Mouse (Mus musculus) forebrain, postnatal 0 days (tissue): ENCODE data around the gene Bcl7a. TPM values are rescaled to one million over a fixed set of nuclear protein-coding genes. Genes with fewer than 3 reads are reported as not detected.

Experiments used
- ATAC-seq: fragments of 200-750 bp; cut with Nextera tagmentation; 2 replicates; pipeline ENCODE4 v1.8.0; 2017; ENCODE audit warnings: mild to moderate bottlenecking, moderate library complexity
- DNase-seq: peaks from one replicate; pipeline ENCODE4 v3.0.0-alpha.2; 2015
- H3K27ac ChIP-seq: fragments of 300-500 bp; sonication (generic); 2 replicates; pipeline ENCODE4 v1.5.1; 2014; ENCODE audit warnings: low read depth, mild to moderate bottlenecking, antibody characterized with exemption, low read length, moderate library complexity, mixed read lengths
- H3K27me3 ChIP-seq: fragments of 300-500 bp; sonication (generic); 2 replicates; pipeline ENCODE4 v1.6.1; 2014; ENCODE audit warnings: mild to moderate bottlenecking, low read length, mixed read lengths; ENCODE audit not compliant: insufficient read depth
- H3K36me3 ChIP-seq: fragments of 300-500 bp; sonication (generic); 2 replicates; pipeline ENCODE4 v1.6.1; 2014; ENCODE audit warnings: mild to moderate bottlenecking, moderate library complexity; ENCODE audit not compliant: insufficient read depth
- H3K4me1 ChIP-seq: fragments of 300-500 bp; sonication (generic); 2 replicates; pipeline ENCODE4 v1.6.1; 2014; ENCODE audit warnings: antibody characterized with exemption; ENCODE audit not compliant: insufficient read depth
- H3K4me2 ChIP-seq: fragments of 300-500 bp; sonication (generic); 2 replicates; pipeline ENCODE4 v1.6.1; 2014; ENCODE audit warnings: low read depth, mild to moderate bottlenecking, moderate library complexity
- H3K4me3 ChIP-seq: fragments of 300-500 bp; sonication (generic); 2 replicates; pipeline ENCODE4 v1.5.1; 2014; ENCODE audit warnings: low read depth, low read length, mixed read lengths
- H3K9ac ChIP-seq: fragments of 300-500 bp; sonication (generic); 2 replicates; pipeline ENCODE4 v1.6.1; 2014; ENCODE audit warnings: mild to moderate bottlenecking
- H3K9me3 ChIP-seq: fragments of 300-500 bp; sonication (generic); 2 replicates; pipeline ENCODE4 v1.6.1; 2016; ENCODE audit warnings: low read length
- CTCF ChIP-seq: sonication (generic); IDR thresholded peaks from 2 replicates; pipeline ENCODE4 v1.5.1; 2016; ENCODE audit warnings: antibody characterized with exemption, control low read depth, low read depth
- WGBS: fragments of 180-500 bp; shearing (Covaris S2); extraction: QIAGEN DNeasy Blood & Tissue Kit; methylation state at CpG from one replicate; pipeline ENCODE4 v1.1.7; 2014; 5-methylcytosine and 5-hydroxymethylcytosine counted together
- polyA plus RNA-seq: library from polyadenylated mRNA; unstranded; fragments of >200 nt; fragmentation: Nextera tagmentation; extraction: Ambion mirVana; gene quantifications from 2 replicates; pipeline ENCODE4 v1.2.1, GENCODE M21; 2015
- total RNA-seq: library from RNA; depleted of rRNA; stranded (reverse); fragments of >200 nt; gene quantifications from 2 replicates; pipeline ENCODE4 v1.2.3, GENCODE M21; 2014; rRNA removed

Bcl7a gene
- total and polyA plus RNA-seq, 2 experiments from 2014 or later = 38.3 to 56.0 TPM

DNA sequence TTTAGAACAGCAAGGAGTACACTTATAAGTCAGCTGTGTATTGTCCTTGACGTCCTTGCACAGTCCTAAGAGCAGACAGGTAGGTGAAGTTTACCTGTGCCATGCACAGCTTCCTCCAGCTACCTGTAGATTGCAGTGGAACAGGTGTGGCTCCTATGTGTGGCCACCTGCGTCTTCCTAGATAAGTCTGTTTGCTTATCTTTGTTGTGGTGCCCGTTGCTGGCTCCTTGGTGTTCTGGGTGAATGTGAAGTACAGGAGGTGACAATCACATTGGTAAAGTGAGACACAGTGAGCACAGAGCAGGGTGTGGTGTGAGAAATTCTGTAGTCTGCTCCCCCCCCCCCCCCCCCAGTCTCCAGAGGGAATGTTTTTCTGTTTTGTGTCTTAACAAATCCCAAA lies 72.5 kb downstream of the Bcl7a start:
- TF ChIP-seq CTCF = no peak
- 86% methylated on average over 3 of the region's 3 CpGs for WGBS

DNA sequence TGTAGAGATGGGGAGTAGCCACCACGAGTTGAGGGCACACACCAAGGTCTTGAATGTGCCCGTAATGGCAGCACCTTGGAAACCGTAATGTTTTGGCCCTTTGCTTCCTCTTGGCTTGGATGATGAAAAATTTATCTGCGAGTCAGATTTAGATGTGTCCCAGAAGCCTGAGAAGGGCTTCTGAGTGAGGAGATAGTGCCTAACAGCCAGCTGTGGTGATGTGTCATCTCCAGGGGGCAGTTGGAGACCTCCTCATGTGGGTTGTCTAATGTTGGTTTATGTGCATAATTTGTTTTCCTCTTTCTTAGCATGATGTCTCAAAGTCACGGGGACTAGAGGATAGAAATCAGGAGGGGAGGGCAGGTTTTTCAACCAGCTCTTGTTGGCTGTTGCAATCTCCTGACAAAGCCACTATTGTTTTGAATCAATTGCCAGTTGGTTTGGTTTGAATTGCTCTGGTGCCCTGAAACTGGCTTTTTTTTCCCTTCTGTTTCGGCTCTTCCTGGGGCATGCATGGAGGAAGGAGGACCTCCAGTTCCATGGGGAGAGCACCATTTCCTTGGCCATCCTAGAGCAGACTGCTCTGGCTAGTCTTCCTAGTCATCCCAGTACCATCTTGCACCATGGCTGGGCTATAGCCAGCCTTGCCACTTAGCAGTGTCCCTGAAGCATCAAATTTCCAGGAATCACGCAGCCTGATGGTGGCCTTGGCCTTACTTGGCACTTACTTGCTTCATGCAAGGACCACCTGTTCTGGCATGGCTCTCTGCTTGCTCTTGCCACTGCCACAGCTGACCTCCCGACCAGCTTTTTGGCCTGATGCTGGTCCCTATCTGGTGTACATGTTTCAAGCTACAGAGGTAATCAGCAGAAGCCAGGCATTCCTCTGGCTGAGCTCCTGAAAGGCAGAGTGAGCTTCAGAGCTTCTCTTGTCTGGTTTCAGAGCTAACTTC lies 73.2 kb downstream of the Bcl7a start:
- no peak for ATAC-seq
- Histone ChIP-seq H3K4me2 (no peak overlapping the region), H3K27ac (no peak overlapping the region), H3K9ac (no peak overlapping the region), H3K27me3 (no peaks in the 10 kb centered on the region), H3K4me3 (no peak overlapping the region), H3K36me3 (no peaks in the 10 kb centered on the region), H3K9me3 (no peaks in the 10 kb centered on the region), H3K4me1 (no peaks in the 10 kb centered on the region)
- no peak for DNase-seq
- no peak for TF ChIP-seq CTCF
- WGBS = 64% methylated on average over 8 of the region's 8 CpGs

More for the DNA sequence above, 72.5 kb downstream of the Bcl7a start:
- H3K4me3 ChIP-seq = no peak overlapping the region
- DNase-seq (no peak), ATAC-seq (no peak)
- H3K9ac ChIP-seq = no peak overlapping the region
- H3K4me1 ChIP-seq = no peaks in the 10 kb centered on the region
- no peak overlapping the region for H3K27ac ChIP-seq
- H3K36me3 ChIP-seq = no peaks in the 10 kb centered on the region
- no peaks in the 10 kb centered on the region for H3K27me3 ChIP-seq
- no peaks in the 10 kb centered on the region for H3K9me3 ChIP-seq
- no peak overlapping the region for H3K4me2 ChIP-seq

DNA sequence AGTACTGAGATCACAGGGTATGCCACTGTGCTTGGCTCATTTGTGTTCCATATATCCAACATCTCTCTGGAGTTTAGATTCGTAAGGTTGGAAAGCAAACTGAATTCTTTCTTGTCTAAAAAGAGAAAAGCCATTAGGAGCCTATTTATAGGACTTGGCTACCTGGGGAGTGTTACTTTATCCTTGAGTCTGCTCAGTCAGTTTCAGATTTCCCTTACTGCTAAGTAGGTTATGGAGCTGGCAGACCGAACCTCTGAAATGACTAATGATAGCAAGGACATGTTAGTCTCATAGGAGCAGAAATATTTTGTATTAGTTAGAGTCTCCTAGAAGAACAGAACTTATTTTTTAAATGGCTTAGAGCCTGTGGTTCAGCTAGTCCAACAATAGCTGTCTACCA lies 80.3 kb downstream of the Bcl7a start:
- Histone ChIP-seq H3K4me2 (no peak overlapping the region), H3K9me3 (no peaks in the 10 kb centered on the region), H3K9ac (no peak overlapping the region), H3K27ac (no peak overlapping the region), H3K4me1 (no peaks in the 10 kb centered on the region), H3K36me3 (no peaks in the 10 kb centered on the region), H3K4me3 (no peak overlapping the region), H3K27me3 (no peaks in the 10 kb centered on the region)
- DNase-seq (no peak), ATAC-seq (no peak)
- WGBS = 61% methylated on average over 2 of the region's 2 CpGs
- TF ChIP-seq CTCF = no peak

Other genes with a start within 250 kb of the Bcl7a start
- gene Rhof, start 211.1 kb upstream of the Bcl7a start, total RNA-seq = 25.3 and 27.0 TPM in 2 replicates
- 36.9 and 38.7 TPM in 2 replicates for gene Rhof, start 211.1 kb upstream of the Bcl7a start, polyA plus RNA-seq
- 3.9 and 5.6 TPM in 2 replicates for gene Setd1b, start 201.6 kb upstream of the Bcl7a start, total RNA-seq
- gene Setd1b, start 201.6 kb upstream of the Bcl7a start, polyA plus RNA-seq = 5.1 and 7.6 TPM in 2 replicates
- 37.4 and 39.5 TPM in 2 replicates for gene Psmd9, start 174.4 kb upstream of the Bcl7a start, total RNA-seq
- 72.3 and 79.4 TPM in 2 replicates for gene Psmd9, start 174.4 kb upstream of the Bcl7a start, polyA plus RNA-seq
- gene Hpd, start 161.1 kb upstream of the Bcl7a start, total RNA-seq = not detected in 2 replicates
- gene Hpd, start 161.1 kb upstream of the Bcl7a start, polyA plus RNA-seq = not detected in 2 replicates
- gene Wdr66, start 91.7 kb upstream of the Bcl7a start, total RNA-seq = 1.8 and 4.4 TPM in 2 replicates
- 1.1 and 2.0 TPM in 2 replicates for gene Wdr66, start 91.7 kb upstream of the Bcl7a start, polyA plus RNA-seq
- gene Mlxip, start 51.0 kb downstream of the Bcl7a start, total RNA-seq = 14.2 and 17.4 TPM in 2 replicates
- gene Mlxip, start 51.0 kb downstream of the Bcl7a start, polyA plus RNA-seq = 8.4 and 13.3 TPM in 2 replicates
- 0.69 and 1.5 TPM in 2 replicates for gene Lrrc43, start 145.5 kb downstream of the Bcl7a start, total RNA-seq
- 0.62 and 1.3 TPM in 2 replicates for gene Lrrc43, start 145.5 kb downstream of the Bcl7a start, polyA plus RNA-seq
- gene Il31, start 145.7 kb downstream of the Bcl7a start, total RNA-seq = not detected in 2 replicates
- gene Il31, start 145.7 kb downstream of the Bcl7a start, polyA plus RNA-seq = not detected in 2 replicates
- 2.2 and 2.5 TPM in 2 replicates for gene B3gnt4, start 166.6 kb downstream of the Bcl7a start, total RNA-seq
- 1.3 and 1.7 TPM in 2 replicates for gene B3gnt4, start 166.6 kb downstream of the Bcl7a start, polyA plus RNA-seq
- 71.6 and 73.2 TPM in 2 replicates for gene Diablo, start 180.3 kb downstream of the Bcl7a start, total RNA-seq
- gene Diablo, start 180.3 kb downstream of the Bcl7a start, polyA plus RNA-seq = 94.3 and 97.6 TPM in 2 replicates
- gene Gm49027, start 181.7 kb downstream of the Bcl7a start, total RNA-seq = 0.69 and 3.7 TPM in 2 replicates
- 4.1 and 4.4 TPM in 2 replicates for gene Gm49027, start 181.7 kb downstream of the Bcl7a start, polyA plus RNA-seq
- gene Vps33a, start 229.2 kb downstream of the Bcl7a start, total RNA-seq = 53.6 and 63.1 TPM in 2 replicates
- gene Vps33a, start 229.2 kb downstream of the Bcl7a start, polyA plus RNA-seq = 34.2 and 43.2 TPM in 2 replicates